ENCODE assay signal across 7 mouse cellular contexts in genomic region chr13:21158785-21159474, GRCm38 (mm10). TPM values are rescaled to one million over a fixed set of nuclear protein-coding genes. Genes with fewer than 3 reads are reported as not detected.
A peak's percentile ranks its signal among the peaks of the same experiment; 100 is the strongest.
DNase-seq lines count a peak whose midpoint lies in the region; ATAC-seq lines count a peak whose summit lies in the region.

No protein-coding gene starts in this region.

- H3K4me3 ChIP-seq in hindbrain, embryonic 15.5 days = peak overlapping the region; percentile 69

- peak overlapping the region; percentile 96 for H3K4me2 ChIP-seq in hindbrain, embryonic 15.5 days

- H3K27me3 ChIP-seq in hindbrain, embryonic 15.5 days = 0 out of 2 replicates have a peak, but pooled peaks cover 6% of the 10 kb centered on the region

- peak overlapping the region; percentile 57 for H3K9ac ChIP-seq in hindbrain, embryonic 15.5 days

- no peaks in the 10 kb centered on the region for H3K36me3 ChIP-seq in hindbrain, embryonic 15.5 days

- peaks cover 9% of the 10 kb centered on the region; the same call in 1 of the 2 replicates for H3K4me1 ChIP-seq in hindbrain, embryonic 15.5 days (replicated peaks)

- ATAC-seq in hindbrain, embryonic 15.5 days (ENCODE audit: low FRiP score, low read depth) = peak; percentile 28
- peak; percentile 78 for ATAC-seq in megakaryocyte progenitor cell, adult 5-6 weeks (replicated peaks; ENCODE audit: poor library complexity)

- WGBS in hindbrain, embryonic 15.5 days = under 1% methylated on average over 19 of the region's 19 CpGs

- DNase-seq in T-cell, adult 2 months (ENCODE audit: low spot score) = peak; percentile 85
- DNase-seq in cerebellum, postnatal 10 days = peak; percentile 94 to 97
- DNase-seq in frontal cortex, postnatal 25 days (ENCODE audit: low spot score in 2 of 2) = peak; percentile 73 to 81
- peak; percentile 83 to 90 for DNase-seq in left cerebral cortex, postnatal 14 days (ENCODE audit: low spot score in 2 of 2)
- DNase-seq in right cerebral cortex, postnatal 25 days = peak; percentile 76

- H3K27ac ChIP-seq in hindbrain, embryonic 15.5 days (replicated peaks) = no peak overlapping the region

- H3K9me3 ChIP-seq in hindbrain, embryonic 15.5 days = no peaks in the 10 kb centered on the region

- intact Hi-C loops in left cerebral cortex, postnatal 14 days (cut with DNase I) = loop anchor here (5.0 kb wide), 1 partner anchor 862 kb away; no protein-coding TSS in a partner anchor

RNA-seq across cellular contexts. Expression of gene Olfr1368, which starts 13.3 kb away (rescaled TPM):
- not detected in 2 replicates for polyA plus RNA-seq in hindbrain, embryonic 15.5 days (2015; fragmentation: Nextera tagmentation; extraction: Ambion mirVana)
- total RNA-seq in left cerebral cortex, postnatal 14 days (2021) = not detected
- total RNA-seq in megakaryocyte progenitor cell, adult 5-6 weeks (2015) = not detected in 2 replicates
- total RNA-seq in megakaryocyte progenitor cell, adult 5-6 weeks (2017) = not detected in 2 replicates

RNA-seq across cellular contexts. Expression of gene Trim27, which starts 20.3 kb away (rescaled TPM):
- polyA plus RNA-seq in hindbrain, embryonic 15.5 days (2015; fragmentation: Nextera tagmentation; extraction: Ambion mirVana) = 84.3 and 84.8 TPM in 2 replicates
- total RNA-seq in left cerebral cortex, postnatal 14 days (2021) = 10 to 100 TPM; 35.7 to 42.3 TPM
- 108 and 116 TPM in 2 replicates for total RNA-seq in megakaryocyte progenitor cell, adult 5-6 weeks (2015)
- 170 and 177 TPM in 2 replicates for total RNA-seq in megakaryocyte progenitor cell, adult 5-6 weeks (2017)

RNA-seq across cellular contexts. Expression of gene Olfr263, which starts 29.5 kb away (rescaled TPM):
- not detected in 2 replicates for polyA plus RNA-seq in hindbrain, embryonic 15.5 days (2015; fragmentation: Nextera tagmentation; extraction: Ambion mirVana)
- not detected for total RNA-seq in left cerebral cortex, postnatal 14 days (2021)
- total RNA-seq in megakaryocyte progenitor cell, adult 5-6 weeks (2015) = not detected in 2 replicates
- not detected in 2 replicates for total RNA-seq in megakaryocyte progenitor cell, adult 5-6 weeks (2017)

RNA-seq across cellular contexts. Expression of gene Olfr1369-ps1, which starts 47.6 kb away (rescaled TPM):
- polyA plus RNA-seq in hindbrain, embryonic 15.5 days (2015; fragmentation: Nextera tagmentation; extraction: Ambion mirVana) = 0.05 TPM in 1 of 2 replicates, not detected in the other
- not detected for total RNA-seq in left cerebral cortex, postnatal 14 days (2021)
- not detected in 2 replicates for total RNA-seq in megakaryocyte progenitor cell, adult 5-6 weeks (2015)
- total RNA-seq in megakaryocyte progenitor cell, adult 5-6 weeks (2017) = not detected in 2 replicates
